Mouse (Mus musculus) CH12.LX (cell line): Measurements from ENCODE around the gene Dnah7b. TPM values are rescaled to one million over a fixed set of nuclear protein-coding genes. Genes with fewer than 3 reads are reported as not detected.
"Not testable (repeated sequence)": the region's sequence is repeated elsewhere in the genome, so short reads cannot be mapped to it uniquely, and the experiment has no call there.

Experiments used
- DNase-seq: peaks from one replicate; pipeline ENCODE4 v3.0.0-alpha.2; 2013; ENCODE audit errors: extremely low read depth
- H3K27ac ChIP-seq: 2 replicates; pipeline ENCODE4 v1.5.1; 2012; ENCODE audit warnings: low read depth, mild to moderate bottlenecking, control low read depth, moderate library complexity; ENCODE audit not compliant: insufficient read depth
- H3K27me3 ChIP-seq: replicated peaks from 2 replicates; pipeline ENCODE3; 2012; ENCODE audit warnings: inconsistent platforms
- H3K36me3 ChIP-seq, 2 experiments: replicated peaks in 1 of 2; 2 replicates each; pipeline versions ENCODE3 to v1.6.1; 2012; ENCODE audit warnings: inconsistent platforms in 1 of 2, low read length in 1 of 2, mild to moderate bottlenecking in 1 of 2, mixed read lengths in 1 of 2, moderate library complexity in 1 of 2; ENCODE audit not compliant: control insufficient read depth in 1 of 2, insufficient read depth in 1 of 2
- H3K4me1 ChIP-seq, 2 experiments: 2 replicates each; pipeline ENCODE4 v1.6.1; 2012; ENCODE audit warnings: inconsistent platforms in 1 of 2, moderate library complexity in 1 of 2; ENCODE audit not compliant: insufficient read depth in 2 of 2, control insufficient read depth in 1 of 2
- H3K4me2 ChIP-seq: 2 replicates; pipeline ENCODE4 v1.6.1; 2012; ENCODE audit warnings: low read depth, mild to moderate bottlenecking, control low read depth; ENCODE audit not compliant: poor library complexity, insufficient read depth, severe bottlenecking
- H3K4me3 ChIP-seq, 3 experiments: fragments of 150-350 bp in 1 of 3; sonication (generic) in 1 of 3; replicated peaks in 1 of 3; 2 replicates each; pipeline versions ENCODE3 to v1.5.1; 2011 to 2012; ENCODE audit warnings: low read depth in 2 of 3, low read length in 2 of 3, mild to moderate bottlenecking in 2 of 3, moderate library complexity in 2 of 3, control low read depth in 1 of 3, improper control_type of control experiment in 1 of 3, inconsistent platforms in 1 of 3, mixed read lengths in 1 of 3; ENCODE audit not compliant: poor library complexity in 1 of 3
- H3K79me2 ChIP-seq: replicated peaks from 2 replicates; pipeline ENCODE4 v1.6.1; 2012; ENCODE audit warnings: mild to moderate bottlenecking, moderate library complexity; ENCODE audit not compliant: control insufficient read depth, poor library complexity, insufficient read depth, severe bottlenecking; ENCODE audit errors: extremely low read depth
- H3K9ac ChIP-seq: 2 replicates; pipeline ENCODE4 v1.6.1; 2012; ENCODE audit warnings: low read depth, mild to moderate bottlenecking, control low read depth, moderate library complexity; ENCODE audit not compliant: insufficient read depth
- H3K9me3 ChIP-seq: replicated peaks from 2 replicates; pipeline ENCODE3; 2012; ENCODE audit warnings: low read length, inconsistent platforms, mixed read lengths
- HCFC1 ChIP-seq: IDR thresholded peaks from 2 replicates; pipeline ENCODE4 v1.6.1; 2012; ENCODE audit warnings: low read depth, mild to moderate bottlenecking, inconsistent platforms, low read length, improper control_type of control experiment
- dilution Hi-C: fragments of 300-500 bp; cut with MboI; formaldehyde crosslinking; loops from 2 replicates; pipeline ENCODE4 v1.14.3; 2020; ENCODE audit warnings: low sequenced_read_pairs; ENCODE audit not compliant: extremely low pct_unique_long_range_greater_than_20kb, extremely low pct_ligation_motif_present
- in situ Hi-C: fragments of 300-500 bp; cut with MboI; formaldehyde crosslinking; loops from 3 replicates; pipeline ENCODE4 v1.14.3; 2019; ENCODE audit warnings: low sequenced_read_pairs, low pct_ligation_motif_present, low pct_unique_long_range_greater_than_20kb, mixed read lengths
- polyA plus RNA-seq: library from polyadenylated mRNA; unstranded; fragments of >175 nt; gene quantifications from 2 replicates; pipeline ENCODE4 v1.2.1, GENCODE M21; 2012; ENCODE audit warnings: low read depth; ENCODE audit not compliant: insufficient read length
- total RNA-seq, 2 experiments: library from RNA; depleted of rRNA; stranded (reverse); fragments of 300-350 nt in 1 of 2; fragments of >200 nt in 1 of 2; gene quantifications; 2 replicates each; pipeline ENCODE4 v1.2.3; 2012 to 2014

Gene Dnah7b
- total and polyA plus RNA-seq, 3 experiments, result not detected

GRCm38 (mm10) chr1:46128058-46128457 lies 61.9 kb downstream of the Dnah7b start:
- no peak for DNase-seq
- Histone ChIP-seq H3K9ac (no peak overlapping the region), H3K9me3 (no peaks in the 10 kb centered on the region), H3K27me3 (no peaks in the 10 kb centered on the region), H3K4me3 (no peak overlapping the region), H3K4me2 (no peak overlapping the region), H3K4me1 (no peaks in the 10 kb centered on the region), H3K27ac (no peak overlapping the region), H3K79me2 (no peaks in the 10 kb centered on the region), H3K36me3 (no peaks in the 10 kb centered on the region)
- dilution Hi-C loops, result no loop called here
- TF ChIP-seq HCFC1, result no peak
- in situ Hi-C loops, result no loop called here

- H3K4me1 ChIP-seq, H3K9ac ChIP-seq, H3K4me2 ChIP-seq, H3K79me2 ChIP-seq, H3K9me3 ChIP-seq, H3K4me3 ChIP-seq, H3K27ac ChIP-seq, dilution Hi-C loops, DNase-seq, H3K27me3 ChIP-seq, H3K36me3 ChIP-seq, in situ Hi-C loops: not testable (repeated sequence)
Measured at GRCm38 (mm10) chr1:46196835-46197234, 130.7 kb downstream of the Dnah7b start.

- H3K9ac ChIP-seq, H3K27ac ChIP-seq, in situ Hi-C loops, H3K36me3 ChIP-seq, DNase-seq, H3K27me3 ChIP-seq, H3K79me2 ChIP-seq, H3K9me3 ChIP-seq, H3K4me1 ChIP-seq, dilution Hi-C loops, H3K4me3 ChIP-seq, H3K4me2 ChIP-seq: not testable (repeated sequence)
Measured at GRCm38 (mm10) chr1:46201169-46201568, 135.1 kb downstream of the Dnah7b start.

- H3K9me3 ChIP-seq, H3K4me3 ChIP-seq, H3K36me3 ChIP-seq, H3K4me1 ChIP-seq, H3K79me2 ChIP-seq, DNase-seq, H3K4me2 ChIP-seq, in situ Hi-C loops, H3K27me3 ChIP-seq, dilution Hi-C loops, H3K27ac ChIP-seq, H3K9ac ChIP-seq: not testable (repeated sequence)
Measured at GRCm38 (mm10) chr1:46210014-46210588, 144.0 kb downstream of the Dnah7b start.

- H3K9ac ChIP-seq, dilution Hi-C loops, H3K36me3 ChIP-seq, H3K4me1 ChIP-seq, in situ Hi-C loops, H3K27ac ChIP-seq, DNase-seq, H3K79me2 ChIP-seq, H3K4me3 ChIP-seq, H3K27me3 ChIP-seq, H3K9me3 ChIP-seq, H3K4me2 ChIP-seq: not testable (repeated sequence)
Measured at GRCm38 (mm10) chr1:46222704-46223103, 156.6 kb downstream of the Dnah7b start.

GRCm38 (mm10) chr1:46226136-46226535 lies 160.0 kb downstream of the Dnah7b start:
- DNase-seq, H3K4me3 ChIP-seq, H3K4me1 ChIP-seq, H3K9ac ChIP-seq, H3K9me3 ChIP-seq, H3K27me3 ChIP-seq, H3K79me2 ChIP-seq, in situ Hi-C loops, H3K27ac ChIP-seq, H3K4me2 ChIP-seq, H3K36me3 ChIP-seq, dilution Hi-C loops: not testable (repeated sequence)
